Mouse (Mus musculus) cortical plate, adult 2 months (tissue): ENCODE results near the gene Fam19a3.

ENCODE experiments used
- CTCF ChIP-seq: fragments of 200-500 bp; IDR thresholded peaks from 2 replicates; pipeline ENCODE4 v1.5.1; 2011; ENCODE audit warnings: mild to moderate bottlenecking, control low read depth, low read length; ENCODE audit not compliant: insufficient read depth; ENCODE audit errors: extremely low read depth
- POLR2A ChIP-seq: fragments of 200-500 bp; IDR thresholded peaks from 2 replicates; pipeline ENCODE4 v1.6.1; 2011; ENCODE audit warnings: mild to moderate bottlenecking, low read length, control low read depth; ENCODE audit not compliant: insufficient read depth; ENCODE audit errors: extremely low read depth

DNA sequence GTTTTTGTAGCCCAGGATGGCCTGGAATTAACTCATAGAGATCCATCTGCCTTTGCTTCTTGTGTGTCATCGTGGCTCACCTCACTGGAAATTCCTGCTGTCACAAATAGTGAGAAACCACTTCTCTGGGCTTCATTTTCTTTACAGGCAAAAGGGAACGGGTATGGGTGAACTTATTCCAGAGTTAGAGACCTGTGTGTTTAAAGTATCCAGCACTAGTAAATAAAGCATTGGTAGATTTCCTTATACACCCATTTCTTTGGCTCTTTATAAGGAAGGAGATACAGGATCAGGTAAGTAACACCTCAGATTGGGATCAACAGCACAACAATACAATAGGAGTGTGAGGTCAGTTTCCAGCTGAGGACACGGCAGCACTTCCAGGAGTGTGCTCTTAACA is 6.4 kb upstream of the Fam19a3 start, which contains the start of gene Rhoc:
- TF ChIP-seq POLR2A (no peak), CTCF (no peak)
